Mouse (Mus musculus) hindbrain, embryonic 14.5 days (tissue): Measurements from ENCODE around the gene Larp6. TPM values are rescaled to one million over a fixed set of nuclear protein-coding genes. Genes with fewer than 3 reads are reported as not detected.
A peak's percentile ranks its signal among the peaks of the same experiment; 100 is the strongest.

Source experiments
- ATAC-seq: fragments of 200-750 bp; cut with Nextera tagmentation; 2 replicates; pipeline ENCODE4 v1.8.0; 2017; ENCODE audit warnings: moderate number of reproducible peaks, mild to moderate bottlenecking, moderate TSS enrichment, moderate library complexity; ENCODE audit not compliant: low FRiP score
- DNase-seq: peaks from one replicate; pipeline ENCODE4 v3.0.0-alpha.2; 2015; ENCODE audit warnings: low spot score
- H3K27ac ChIP-seq: fragments of 300-500 bp; sonication (generic); 2 replicates; pipeline ENCODE4 v1.5.1; 2014; ENCODE audit warnings: mild to moderate bottlenecking, moderate library complexity
- H3K27me3 ChIP-seq: fragments of 300-500 bp; sonication (generic); 2 replicates; pipeline ENCODE4 v1.6.1; 2014; ENCODE audit warnings: mild to moderate bottlenecking, low read length, mixed read lengths; ENCODE audit not compliant: control insufficient read depth, insufficient read depth
- H3K36me3 ChIP-seq: fragments of 300-500 bp; sonication (generic); replicated peaks from 2 replicates; pipeline ENCODE4 v1.6.1; 2014; ENCODE audit not compliant: control insufficient read depth, insufficient read depth
- H3K4me1 ChIP-seq: fragments of 300-500 bp; sonication (generic); replicated peaks from 2 replicates; pipeline ENCODE4 v1.6.1; 2014; ENCODE audit warnings: antibody characterized with exemption, low read length, mixed read lengths; ENCODE audit not compliant: control insufficient read depth, insufficient read depth
- H3K4me2 ChIP-seq: fragments of 300-500 bp; sonication (generic); replicated peaks from 2 replicates; pipeline ENCODE4 v1.6.1; 2014; ENCODE audit warnings: mild to moderate bottlenecking, moderate library complexity
- H3K4me3 ChIP-seq: fragments of 300-500 bp; sonication (generic); replicated peaks from 2 replicates; pipeline ENCODE4 v1.5.1; 2014; ENCODE audit warnings: mild to moderate bottlenecking, low read length
- H3K9ac ChIP-seq: fragments of 300-500 bp; sonication (generic); 2 replicates; pipeline ENCODE4 v1.6.1; 2014
- H3K9me3 ChIP-seq: fragments of 300-500 bp; sonication (generic); 2 replicates; pipeline ENCODE4 v1.6.1; 2016; ENCODE audit warnings: low read length; ENCODE audit not compliant: control insufficient read depth
- WGBS: fragments of 180-500 bp; shearing (Covaris S2); extraction: QIAGEN DNeasy Blood & Tissue Kit; methylation state at CpG from one replicate; pipeline ENCODE4 v1.1.7; 2014; 5-methylcytosine and 5-hydroxymethylcytosine counted together
- polyA plus RNA-seq: library from polyadenylated mRNA; unstranded; fragments of >200 nt; fragmentation: Nextera tagmentation; extraction: Ambion mirVana; gene quantifications from 2 replicates; pipeline ENCODE4 v1.2.1, GENCODE M21; 2014

The Larp6 gene
- polyA plus RNA-seq, 1 experiment from 2014 or later, result 18.6 TPM

DNA sequence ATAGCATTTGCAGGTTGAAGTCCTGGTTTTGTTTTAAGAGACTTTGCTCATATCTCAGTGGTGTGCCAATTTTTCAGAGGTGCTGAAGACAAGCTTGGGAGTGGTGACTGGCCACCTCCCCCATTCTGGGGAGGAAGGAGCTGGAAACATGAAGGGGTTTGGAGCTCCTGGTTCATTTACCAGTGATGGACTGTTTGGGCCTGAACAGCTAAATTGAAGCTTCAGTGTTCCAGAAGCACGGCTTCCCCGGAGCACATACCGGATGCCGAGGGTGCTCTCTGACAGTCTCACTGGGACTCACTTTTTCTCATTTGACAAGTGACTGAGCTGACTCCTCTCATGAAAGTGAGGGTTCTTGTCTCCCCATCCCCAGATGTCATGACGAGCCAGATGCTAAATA, 4.2 kb upstream of the Larp6 start:
- no peak overlapping the region for H3K4me3 ChIP-seq
- no peak overlapping the region for H3K27ac ChIP-seq
- no peaks in the 10 kb centered on the region for H3K27me3 ChIP-seq
- H3K4me2 ChIP-seq, result no peak overlapping the region
- no peak for DNase-seq
- WGBS, result 85% methylated on average over 5 of the region's 5 CpGs
- no peaks in the 10 kb centered on the region for H3K36me3 ChIP-seq
- H3K9me3 ChIP-seq, result no peaks in the 10 kb centered on the region
- no peak for ATAC-seq
- H3K9ac ChIP-seq, result no peak overlapping the region
- H3K4me1 ChIP-seq, result peaks cover 4% of the 10 kb centered on the region; the same call in 1 of the 2 replicates

DNA sequence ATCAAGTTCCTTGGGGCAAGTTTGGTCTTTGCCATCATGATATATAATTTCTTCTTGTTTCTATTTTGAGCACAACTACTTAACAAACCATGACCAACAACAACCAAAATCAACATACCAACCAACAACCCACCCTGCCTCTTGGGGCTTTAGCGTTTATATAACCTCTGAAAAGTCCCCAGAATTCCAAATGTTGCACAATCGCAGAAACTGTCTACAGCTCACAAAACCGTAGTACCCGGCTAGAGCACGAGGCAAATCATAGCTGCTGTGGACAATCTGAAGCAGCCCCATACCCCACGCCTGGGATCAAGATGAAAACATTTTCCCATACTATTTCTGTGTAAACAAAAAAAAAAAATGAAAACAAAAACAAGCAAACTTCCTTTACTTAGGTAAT, 3.1 kb upstream of the Larp6 start:
- DNase-seq, result no peak
- no peaks in the 10 kb centered on the region for H3K36me3 ChIP-seq
- H3K4me3 ChIP-seq, result no peak overlapping the region
- H3K27ac ChIP-seq, result no peak overlapping the region
- H3K9ac ChIP-seq, result no peak overlapping the region
- no peak for ATAC-seq
- H3K4me2 ChIP-seq, result no peak overlapping the region
- H3K27me3 ChIP-seq, result no peaks in the 10 kb centered on the region
- no peaks in the 10 kb centered on the region for H3K9me3 ChIP-seq
- WGBS, result 89% methylated on average over 6 of the region's 6 CpGs
- peaks cover 15% of the 10 kb centered on the region for H3K4me1 ChIP-seq

DNA sequence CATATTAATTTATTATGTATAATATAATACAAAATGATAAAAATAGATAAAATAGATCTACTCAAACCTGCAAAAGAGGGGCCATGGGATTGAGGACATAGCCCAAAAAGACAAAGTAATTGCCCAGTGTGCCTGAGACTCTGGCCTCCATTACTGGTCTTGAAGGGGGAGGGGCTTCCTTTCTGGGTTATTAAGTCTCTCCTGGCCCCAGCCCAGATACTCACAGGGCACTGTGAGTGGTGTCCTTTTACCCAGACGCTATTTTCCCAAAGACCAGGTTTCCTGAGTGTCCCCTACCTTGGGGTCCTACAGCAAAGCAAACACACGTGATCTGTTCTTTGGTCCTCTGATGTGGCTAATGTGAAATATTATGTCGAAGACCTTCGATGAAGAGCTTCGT, 778 bp upstream of the Larp6 start:
- no peaks in the 10 kb centered on the region for H3K27me3 ChIP-seq

DNA sequence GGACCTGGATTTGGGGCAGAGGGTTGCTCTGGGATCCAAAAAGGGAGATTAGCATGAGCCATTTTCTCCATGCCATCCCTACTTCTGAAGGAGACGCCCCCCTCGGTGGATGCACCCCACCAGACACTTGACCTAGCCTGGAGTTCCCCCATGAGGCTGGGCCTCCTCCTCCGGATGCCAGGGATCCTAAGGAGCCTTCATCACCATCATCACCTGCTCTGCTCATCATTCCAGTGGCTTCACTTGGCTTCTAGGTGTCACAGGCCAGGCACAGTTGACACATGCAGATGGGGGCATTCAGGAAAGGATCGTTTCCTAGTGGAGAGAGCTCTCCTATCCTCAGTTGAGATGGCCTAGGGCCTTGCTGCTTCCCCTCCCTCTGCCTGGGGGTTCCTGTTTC, 827 bp downstream of the Larp6 start:
- ATAC-seq (no peak), DNase-seq (no peak)
- peaks cover 22% of the 10 kb centered on the region for H3K4me1 ChIP-seq
- 36% methylated on average over 4 of the region's 4 CpGs for WGBS
- H3K9me3 ChIP-seq, result no peaks in the 10 kb centered on the region
- no peak overlapping the region for H3K27ac ChIP-seq
- no peaks in the 10 kb centered on the region for H3K36me3 ChIP-seq
- H3K4me3 ChIP-seq, result peak overlapping the region; percentile 64
- H3K9ac ChIP-seq, result peak overlapping the region; percentile 94
- no peaks in the 10 kb centered on the region for H3K27me3 ChIP-seq
- H3K4me2 ChIP-seq, result peak overlapping the region; percentile 97

More for the DNA sequence above, 778 bp upstream of the Larp6 start:
- DNase-seq (no peak), ATAC-seq (no peak)
- H3K4me1 ChIP-seq, result peaks cover 22% of the 10 kb centered on the region
- H3K4me3 ChIP-seq, result no peak overlapping the region
- peak overlapping the region; percentile 97; the same call in 1 of the 2 replicates for H3K4me2 ChIP-seq
- no peaks in the 10 kb centered on the region for H3K36me3 ChIP-seq
- H3K27ac ChIP-seq, result no peak overlapping the region
- 0 out of 2 replicates have a peak overlapping the region, but pooled peaks have one; percentile 94 for H3K9ac ChIP-seq
- no peaks in the 10 kb centered on the region for H3K9me3 ChIP-seq
- WGBS, result 90% methylated on average over 5 of the region's 5 CpGs

DNA sequence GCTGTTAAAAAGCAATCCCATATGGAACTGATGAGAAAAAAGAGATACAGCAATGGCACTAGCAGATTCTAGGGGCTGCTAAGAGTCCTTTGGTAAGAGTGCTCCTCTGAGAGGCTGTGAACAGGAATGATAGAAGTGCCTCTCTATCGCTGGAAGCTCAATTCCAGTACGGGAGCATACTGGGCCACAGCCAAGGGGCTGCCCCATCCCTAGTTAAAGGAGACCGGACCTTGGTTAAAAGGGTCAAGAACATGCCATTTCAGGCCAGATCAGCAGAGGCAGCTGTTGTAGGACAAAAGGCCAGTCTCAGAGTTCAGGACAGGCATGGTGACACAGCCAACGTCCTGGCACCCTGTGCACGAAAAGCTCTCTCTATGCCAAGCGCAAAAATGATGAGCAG, 1.4 kb downstream of the Larp6 start:
- Histone ChIP-seq H3K9ac (peak overlapping the region; percentile 94; the same call in 1 of the 2 replicates), H3K9me3 (no peaks in the 10 kb centered on the region), H3K4me3 (no peak overlapping the region; the same call in 1 of the 2 replicates), H3K27ac (no peak overlapping the region), H3K4me2 (peak overlapping the region; percentile 97), H3K36me3 (no peaks in the 10 kb centered on the region), H3K27me3 (no peaks in the 10 kb centered on the region), H3K4me1 (peaks cover 22% of the 10 kb centered on the region)
- ATAC-seq (no peak), DNase-seq (no peak)
- WGBS, result 80% methylated on average over 6 of the region's 6 CpGs

- Histone ChIP-seq H3K4me3 (no peak overlapping the region), H3K9me3 (no peaks in the 10 kb centered on the region), H3K27me3 (no peaks in the 10 kb centered on the region), H3K9ac (no peak overlapping the region), H3K4me2 (0 out of 2 replicates have a peak overlapping the region, but pooled peaks have one; percentile 97), H3K4me1 (peaks cover 22% of the 10 kb centered on the region), H3K27ac (no peak overlapping the region), H3K36me3 (no peaks in the 10 kb centered on the region)
- WGBS, result 92% methylated on average over 4 of the region's 4 CpGs
- DNase-seq, result no peak
- no peak for ATAC-seq
Observed at GRCm38 (mm10) chr9:60715271-60715670, 2.5 kb downstream of the Larp6 start.

DNA sequence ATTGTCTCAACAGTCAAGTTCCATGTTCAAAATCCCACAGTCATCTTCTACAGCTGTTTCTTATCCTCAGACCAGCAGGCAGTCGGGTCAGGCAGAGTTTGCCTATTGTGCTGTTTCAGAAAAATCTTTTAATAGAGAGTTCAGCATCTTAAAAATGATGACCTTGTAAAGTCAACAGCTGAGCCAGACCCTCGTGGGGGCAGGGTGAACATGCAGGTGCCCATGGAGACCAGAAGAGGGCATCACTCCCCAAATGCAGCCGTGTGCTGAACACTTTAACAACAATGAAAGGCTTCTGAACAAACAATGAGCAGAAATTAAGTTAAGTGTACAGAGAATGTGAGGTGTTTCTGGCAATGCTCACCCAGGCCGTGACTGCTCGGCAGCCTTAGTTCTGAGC, 3.0 kb downstream of the Larp6 start:
- H3K9ac ChIP-seq, result no peak overlapping the region
- no peaks in the 10 kb centered on the region for H3K36me3 ChIP-seq
- ATAC-seq, result no peak
- H3K4me2 ChIP-seq, result no peak overlapping the region
- H3K27me3 ChIP-seq, result no peaks in the 10 kb centered on the region
- no peak overlapping the region for H3K27ac ChIP-seq
- no peaks in the 10 kb centered on the region for H3K9me3 ChIP-seq
- H3K4me3 ChIP-seq, result no peak overlapping the region
- WGBS, result 61% methylated on average over 5 of the region's 5 CpGs
- H3K4me1 ChIP-seq, result peaks cover 22% of the 10 kb centered on the region
- no peak for DNase-seq

DNA sequence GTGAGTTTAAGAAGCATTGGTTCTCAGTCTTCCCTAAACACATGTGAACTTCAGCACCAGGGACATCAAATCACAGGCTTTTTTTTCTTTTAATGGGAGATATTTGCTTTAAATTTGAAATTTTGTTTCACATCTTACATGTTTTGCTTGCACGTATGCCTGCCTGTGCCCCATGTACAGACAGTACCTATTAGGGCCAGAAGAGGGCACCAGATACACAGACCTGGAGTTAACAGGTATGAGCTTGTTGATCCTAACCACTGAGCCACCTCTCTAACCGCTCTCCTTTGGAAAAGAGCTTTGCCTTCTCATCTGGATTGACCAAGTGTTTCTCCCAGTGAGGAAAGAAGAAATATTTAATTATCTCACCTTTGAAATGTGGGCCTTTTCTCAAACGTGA, 5.5 kb downstream of the Larp6 start:
- H3K27me3 ChIP-seq, result no peaks in the 10 kb centered on the region
- 65% methylated on average over 3 of the region's 3 CpGs for WGBS
- H3K27ac ChIP-seq, result no peak overlapping the region
- ATAC-seq (no peak), DNase-seq (peak; percentile 47)
- H3K4me2 ChIP-seq, result no peak overlapping the region
- H3K36me3 ChIP-seq, result no peaks in the 10 kb centered on the region
- H3K4me1 ChIP-seq, result peaks cover 21% of the 10 kb centered on the region
- H3K9me3 ChIP-seq, result no peaks in the 10 kb centered on the region
- no peak overlapping the region for H3K4me3 ChIP-seq
- no peak overlapping the region for H3K9ac ChIP-seq

GRCm38 (mm10) chr9:60719687-60720086, 6.9 kb downstream of the Larp6 start:
- H3K9me3 ChIP-seq, result no peaks in the 10 kb centered on the region
- DNase-seq, result no peak
- no peak overlapping the region for H3K4me3 ChIP-seq
- H3K27ac ChIP-seq, result no peak overlapping the region
- no peak overlapping the region for H3K9ac ChIP-seq
- H3K4me2 ChIP-seq, result no peak overlapping the region
- no peaks in the 10 kb centered on the region for H3K27me3 ChIP-seq
- 88% methylated on average over 3 of the region's 3 CpGs for WGBS
- H3K36me3 ChIP-seq, result no peaks in the 10 kb centered on the region
- H3K4me1 ChIP-seq, result peaks cover 7% of the 10 kb centered on the region; the same call in 1 of the 2 replicates
- ATAC-seq, result no peak

GRCm38 (mm10) chr9:60724968-60725367, 12.2 kb downstream of the Larp6 start:
- H3K9ac ChIP-seq, result no peak overlapping the region
- ATAC-seq (no peak), DNase-seq (no peak)
- no peaks in the 10 kb centered on the region for H3K4me1 ChIP-seq
- H3K4me2 ChIP-seq, result no peak overlapping the region
- H3K27ac ChIP-seq, result no peak overlapping the region
- H3K4me3 ChIP-seq, result no peak overlapping the region
- 89% methylated on average over 7 of the region's 7 CpGs for WGBS
- H3K36me3 ChIP-seq, result 0 out of 2 replicates have a peak, but pooled peaks cover 3% of the 10 kb centered on the region
- H3K9me3 ChIP-seq, result peaks cover 6% of the 10 kb centered on the region; the same call in 1 of the 2 replicates
- no peaks in the 10 kb centered on the region for H3K27me3 ChIP-seq
